Mouse (Mus musculus) bone marrow macrophage, adult 2 months (primary cell): ENCODE results near the gene Asic2. TPM values are rescaled to one million over a fixed set of nuclear protein-coding genes. Genes with fewer than 3 reads are reported as not detected.

Experiments
- H3K27ac ChIP-seq: 2 replicates; pipeline ENCODE4 v1.5.1; 2012; ENCODE audit warnings: low read depth, low read length; ENCODE audit not compliant: insufficient read depth
- H3K4me1 ChIP-seq: 2 replicates; pipeline ENCODE4 v1.6.1; 2012; ENCODE audit warnings: low read length; ENCODE audit not compliant: control insufficient read depth, insufficient read depth
- H3K4me3 ChIP-seq: 2 replicates; pipeline ENCODE4 v1.5.1; 2012; ENCODE audit warnings: mild to moderate bottlenecking, low read length, moderate library complexity; ENCODE audit not compliant: insufficient read depth
- CTCF ChIP-seq: IDR thresholded peaks from 2 replicates; pipeline ENCODE4 v1.5.1; 2012; ENCODE audit warnings: low read depth, mild to moderate bottlenecking, low read length, moderate library complexity
- POLR2A ChIP-seq: IDR thresholded peaks from 2 replicates; pipeline ENCODE4 v1.6.1; 2012; ENCODE audit warnings: mild to moderate bottlenecking, low read depth, low read length, borderline replicate concordance
- polyA plus RNA-seq: library from polyadenylated mRNA; stranded (reverse); fragments of >200 nt; gene quantifications from 2 replicates; pipeline ENCODE4 v1.2.4, GENCODE M21; 2012; ENCODE audit not compliant: missing spikeins, insufficient read depth, insufficient read length

The Asic2 gene
- polyA plus RNA-seq, 1 experiment, result not detected

DNA sequence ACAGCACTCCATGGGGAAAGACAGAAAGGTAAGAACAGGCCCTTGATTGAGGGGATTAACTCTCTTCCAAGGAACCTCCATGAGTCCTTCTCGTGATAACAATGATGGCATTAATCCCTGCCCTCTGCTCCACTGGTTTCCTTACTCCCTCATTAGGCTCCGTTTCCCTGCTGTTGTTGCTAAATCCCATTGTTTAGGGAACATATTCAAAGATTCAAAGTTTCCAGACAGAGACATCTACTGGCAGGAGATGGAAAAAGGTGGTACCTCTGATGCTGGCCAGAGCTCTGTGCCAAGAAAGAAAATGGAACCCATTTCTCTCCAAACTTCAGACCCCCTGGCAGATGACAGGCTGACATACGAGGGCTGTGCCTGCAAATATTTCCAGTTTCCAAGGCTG, 203.5 kb downstream of the Asic2 start:
- TF ChIP-seq CTCF, result no peak
- no peak for TF ChIP-seq POLR2A
- Histone ChIP-seq H3K27ac (no peak overlapping the region), H3K4me3 (no peak overlapping the region), H3K4me1 (no peaks in the 10 kb centered on the region)

DNA sequence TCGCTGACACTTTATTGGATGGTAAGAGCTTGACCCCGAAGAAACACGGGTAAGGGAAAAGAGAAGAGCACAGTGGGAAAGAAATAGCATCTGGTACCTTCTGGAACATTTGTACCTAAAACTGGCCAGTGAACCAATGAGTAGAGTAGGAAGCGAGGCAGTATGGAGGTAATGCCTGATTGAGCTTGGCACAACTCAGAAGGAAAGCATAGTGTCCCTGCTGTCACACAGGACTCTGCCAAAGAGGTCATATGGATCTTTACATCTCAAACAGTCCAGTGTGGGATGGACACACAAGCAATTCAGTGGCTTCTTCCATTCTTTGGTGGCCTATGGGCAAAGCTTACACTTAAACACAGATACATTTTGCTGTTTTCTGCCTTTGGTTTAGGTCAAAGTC, 211.0 kb downstream of the Asic2 start:
- Histone ChIP-seq H3K27ac (no peak overlapping the region), H3K4me1 (no peaks in the 10 kb centered on the region), H3K4me3 (no peak overlapping the region)
- TF ChIP-seq POLR2A, result no peak
- TF ChIP-seq CTCF, result no peak

DNA sequence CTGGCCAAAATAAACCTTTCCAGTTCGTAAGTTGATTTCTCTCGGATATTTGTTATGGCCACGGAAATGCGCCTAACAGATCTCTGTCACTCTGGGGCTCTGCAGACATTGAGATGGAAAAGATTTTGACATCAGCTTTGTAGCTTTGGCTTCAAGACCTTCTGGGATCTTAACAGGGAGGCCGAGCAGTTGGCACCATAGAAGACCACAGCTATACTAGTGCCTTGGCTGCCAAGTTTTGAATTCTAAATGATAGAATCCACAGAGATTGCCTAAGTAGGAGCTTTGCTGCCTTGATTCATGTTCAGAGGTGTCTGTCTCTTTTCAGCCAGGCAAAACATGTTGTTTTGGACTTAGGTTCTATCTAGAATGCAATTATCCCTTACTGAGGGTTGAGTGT, 217.4 kb downstream of the Asic2 start:
- Histone ChIP-seq H3K27ac (no peak overlapping the region), H3K4me1 (no peaks in the 10 kb centered on the region), H3K4me3 (no peak overlapping the region)
- TF ChIP-seq CTCF, result no peak
- TF ChIP-seq POLR2A, result no peak

DNA sequence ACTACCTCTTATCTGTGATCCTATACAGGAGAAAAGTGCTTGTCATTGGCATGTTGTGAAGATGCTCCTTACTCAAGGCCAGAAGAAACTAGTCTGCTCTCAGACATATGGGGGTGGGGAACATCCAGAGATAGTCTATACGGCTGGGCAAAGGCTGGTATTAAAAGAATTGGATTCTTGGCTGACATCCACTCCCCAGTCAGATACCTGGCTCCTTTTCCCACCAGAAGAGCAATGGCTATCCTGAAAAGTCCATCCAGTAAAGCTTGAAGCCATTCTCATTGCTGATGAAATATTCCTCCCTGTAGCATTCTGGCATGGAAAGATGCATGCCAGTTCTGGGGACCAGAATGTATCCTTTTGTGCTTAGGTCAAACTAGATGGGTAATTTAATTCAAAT, 218.2 kb downstream of the Asic2 start:
- TF ChIP-seq CTCF, result no peak
- H3K4me3 ChIP-seq, result no peak overlapping the region

DNA sequence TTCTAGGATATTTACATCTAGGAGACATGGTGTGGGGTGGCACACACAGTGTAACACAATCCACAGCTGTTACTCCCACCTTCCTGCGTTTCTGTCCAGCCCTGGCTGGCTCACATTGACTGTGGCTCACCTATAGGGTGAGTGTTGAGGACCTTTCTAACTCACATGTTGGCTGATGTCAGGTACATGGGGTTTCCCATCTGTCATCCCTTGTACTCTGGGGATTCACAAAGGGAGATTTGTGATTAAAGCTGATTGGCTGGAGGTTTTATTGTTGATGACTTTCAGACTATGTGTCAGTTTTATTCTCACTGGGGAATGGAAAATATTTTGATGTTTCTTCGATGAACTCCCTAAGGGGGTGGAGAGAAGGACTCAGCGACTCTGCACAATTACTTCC, 229.3 kb downstream of the Asic2 start:
- no peak overlapping the region for H3K27ac ChIP-seq
- H3K4me3 ChIP-seq, result no peak overlapping the region
- no peaks in the 10 kb centered on the region for H3K4me1 ChIP-seq
- TF ChIP-seq CTCF (no peak), POLR2A (no peak)

More for the DNA sequence above, 218.2 kb downstream of the Asic2 start:
- H3K27ac ChIP-seq, result no peak overlapping the region
- H3K4me1 ChIP-seq, result no peaks in the 10 kb centered on the region

DNA sequence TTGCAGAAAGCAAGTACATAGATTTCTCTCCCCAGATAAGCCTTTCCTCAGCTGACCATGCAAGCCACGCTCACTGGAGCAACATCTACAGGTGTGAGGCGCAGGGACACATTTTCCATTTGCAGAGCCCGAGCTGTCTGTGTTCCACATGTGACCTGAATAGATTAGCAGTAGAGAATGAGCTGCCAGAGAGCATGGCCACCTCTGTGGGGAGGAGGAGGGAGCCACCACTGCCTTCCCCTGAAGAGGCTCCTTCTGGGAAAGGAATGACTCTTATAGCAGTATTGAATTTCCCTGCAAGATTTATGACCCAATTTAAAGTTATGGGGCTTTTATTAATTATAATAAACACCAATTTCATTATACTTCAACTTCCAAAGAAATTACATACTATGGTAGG, 230.5 kb downstream of the Asic2 start:
- Histone ChIP-seq H3K4me3 (no peak overlapping the region), H3K27ac (no peak overlapping the region), H3K4me1 (no peaks in the 10 kb centered on the region)
- TF ChIP-seq CTCF (no peak), POLR2A (no peak)

DNA sequence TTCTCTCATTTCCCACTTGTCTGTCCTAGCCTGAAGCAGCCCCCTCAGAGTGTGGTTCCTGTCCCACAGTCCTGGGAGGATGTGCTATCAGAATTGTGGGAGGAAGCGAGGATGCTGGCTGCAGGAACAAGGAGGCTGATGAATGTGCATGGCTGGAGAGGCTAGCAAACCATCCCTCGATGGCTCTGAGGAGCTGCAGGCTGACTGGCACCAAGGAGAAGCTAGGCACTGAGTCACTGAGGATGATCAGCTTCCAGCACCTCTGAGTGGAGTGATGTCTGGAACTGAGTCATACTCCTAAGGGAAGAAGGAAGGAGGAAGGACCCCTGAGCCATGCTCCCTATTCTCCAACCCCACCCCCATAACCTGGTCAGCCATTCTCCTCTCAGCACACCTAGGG, 246.2 kb downstream of the Asic2 start:
- H3K4me3 ChIP-seq, result no peak overlapping the region
- H3K4me1 ChIP-seq, result no peaks in the 10 kb centered on the region
- TF ChIP-seq CTCF (no peak), POLR2A (no peak)
- H3K27ac ChIP-seq, result no peak overlapping the region

DNA sequence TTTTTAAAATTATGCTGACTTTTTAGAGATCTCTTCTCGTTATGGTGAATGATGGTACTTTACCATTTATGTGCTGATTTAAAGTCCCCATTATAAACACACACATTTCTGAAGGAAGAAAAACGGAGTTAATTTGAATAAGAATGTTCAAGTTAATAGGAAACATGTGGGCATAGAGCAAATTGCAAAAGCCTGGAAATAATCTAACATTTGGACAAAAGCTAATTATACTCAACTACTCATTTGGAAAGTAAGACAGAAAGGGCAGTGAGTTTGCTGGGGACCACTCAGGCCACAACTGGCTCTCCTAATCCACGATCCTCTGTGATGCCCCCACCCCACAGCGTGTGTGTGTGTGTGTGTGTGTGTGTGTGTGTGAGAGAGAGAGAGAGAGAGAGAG, 253.5 kb downstream of the Asic2 start:
- H3K4me1 ChIP-seq, result no peaks in the 10 kb centered on the region
- TF ChIP-seq CTCF (no peak), POLR2A (no peak)
- H3K27ac ChIP-seq, result no peak overlapping the region
- no peak overlapping the region for H3K4me3 ChIP-seq

DNA sequence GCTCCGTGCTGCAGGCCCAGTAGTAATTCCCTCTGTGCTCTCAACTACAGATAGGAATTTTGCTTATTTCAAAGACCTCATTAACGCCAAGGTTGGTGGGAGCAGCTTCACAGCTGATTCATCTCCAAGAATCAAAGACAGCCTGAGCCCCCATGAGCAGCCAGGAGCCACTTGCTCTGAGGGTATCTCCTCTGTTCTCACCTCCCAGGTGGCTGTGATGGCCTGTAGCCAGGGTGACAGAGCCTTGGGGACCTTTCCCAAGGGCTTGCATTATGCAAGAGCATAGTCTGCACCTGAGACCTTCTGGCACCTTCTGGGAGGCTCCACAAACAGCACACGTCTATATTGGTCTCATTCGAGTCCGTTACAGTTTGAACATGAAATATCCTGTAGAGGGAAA, 261.3 kb downstream of the Asic2 start:
- no peaks in the 10 kb centered on the region for H3K4me1 ChIP-seq
- TF ChIP-seq CTCF (no peak), POLR2A (no peak)
- no peak overlapping the region for H3K27ac ChIP-seq
- no peak overlapping the region for H3K4me3 ChIP-seq

DNA sequence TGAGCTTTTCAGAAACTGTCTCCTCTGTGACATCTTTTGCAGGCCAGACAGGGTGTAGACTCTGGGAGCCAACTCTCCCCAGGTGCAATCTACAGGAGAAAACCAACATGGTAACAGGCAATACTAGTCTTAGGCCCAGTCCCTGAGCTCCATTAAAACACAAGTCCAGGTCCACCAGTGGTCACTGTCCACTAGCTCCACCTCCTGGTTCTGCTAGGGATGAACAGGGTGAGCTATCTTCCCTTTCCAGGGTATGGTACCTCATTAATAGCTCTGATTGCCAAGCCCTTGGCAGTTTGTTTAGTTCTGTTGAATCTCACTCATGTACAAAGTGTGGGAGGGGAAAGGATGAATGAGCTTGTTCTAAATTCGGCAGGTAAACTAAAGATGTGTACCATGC, 270.2 kb downstream of the Asic2 start:
- no peak for TF ChIP-seq CTCF
- no peak for TF ChIP-seq POLR2A
- Histone ChIP-seq H3K4me1 (no peaks in the 10 kb centered on the region), H3K4me3 (no peak overlapping the region), H3K27ac (no peak overlapping the region)

DNA sequence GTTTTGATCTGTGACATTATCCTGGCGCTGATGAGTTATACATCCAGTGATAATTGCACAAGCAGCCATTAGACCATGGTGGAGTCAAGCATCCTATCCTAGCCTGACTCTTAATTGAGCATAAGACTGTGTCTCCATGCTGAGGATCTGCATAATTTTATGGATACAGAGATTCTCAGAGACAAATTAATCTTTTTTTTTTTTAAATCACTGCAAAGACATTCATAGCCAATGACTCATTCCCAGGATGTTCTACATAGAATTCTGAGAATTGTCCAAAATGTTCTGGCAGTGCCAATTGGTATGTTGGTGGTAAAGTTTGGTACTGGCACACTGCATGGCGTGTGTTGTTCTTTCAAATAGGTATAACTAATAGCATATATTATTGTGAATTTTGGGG, 272.8 kb downstream of the Asic2 start:
- no peaks in the 10 kb centered on the region for H3K4me1 ChIP-seq
- no peak overlapping the region for H3K27ac ChIP-seq
- H3K4me3 ChIP-seq, result no peak overlapping the region
- TF ChIP-seq CTCF (no peak), POLR2A (no peak)

DNA sequence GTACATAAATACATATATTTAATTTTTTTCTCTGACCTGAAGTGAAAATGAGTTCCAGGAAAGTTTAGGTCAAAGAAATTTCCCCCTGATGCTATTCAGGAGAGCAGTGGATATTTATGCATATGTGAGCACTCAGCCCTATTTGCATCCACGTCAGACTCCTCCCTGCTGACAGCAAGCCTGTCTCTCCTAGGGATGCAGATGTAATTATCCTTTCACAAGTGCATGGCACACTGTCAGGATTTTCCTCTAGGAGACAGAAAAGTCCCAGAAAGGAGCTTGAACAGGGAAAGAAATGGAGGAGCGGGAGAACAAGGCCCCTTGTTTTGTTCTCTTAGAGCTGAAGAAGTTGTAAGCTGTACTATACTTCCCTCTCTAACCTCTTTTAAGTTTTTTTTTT, 287.7 kb downstream of the Asic2 start:
- TF ChIP-seq CTCF (no peak), POLR2A (no peak)
- no peaks in the 10 kb centered on the region for H3K4me1 ChIP-seq
- no peak overlapping the region for H3K27ac ChIP-seq
- no peak overlapping the region for H3K4me3 ChIP-seq
